Mouse (Mus musculus): Measurements from ENCODE around the gene Tas1r3. TPM values are rescaled to one million over a fixed set of nuclear protein-coding genes. Genes with fewer than 3 reads are reported as not detected.

Gene Tas1r3
- total and polyA plus RNA-seq, 3 experiments, result 0.62 to 54.9 (median 1.1) TPM

DNA sequence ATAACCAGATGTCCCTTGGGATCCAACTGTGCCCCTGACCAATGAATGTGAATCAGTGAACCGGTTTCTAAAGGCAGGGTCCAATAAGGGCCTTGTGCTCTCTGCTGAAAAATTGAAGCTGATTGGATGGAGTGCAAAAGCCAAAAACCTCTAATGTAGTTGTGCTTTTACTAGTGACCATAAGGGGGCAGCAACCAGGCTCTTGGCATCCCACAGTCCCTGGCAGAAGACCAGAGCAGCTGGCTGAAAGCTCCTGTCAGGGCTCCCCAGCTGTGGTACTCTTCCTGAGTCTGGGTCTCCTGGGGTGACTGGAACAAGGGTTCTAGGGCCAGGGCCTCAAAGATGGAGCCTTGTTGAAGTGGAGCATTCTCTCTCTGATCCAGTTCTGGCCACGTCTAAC is 29.3 kb downstream of the Tas1r3 start (continued):
- TF ChIP-seq RAD21 (IDR thresholded peaks at IDR 0.05; ENCODE audit: low read depth, low read length) (peak; percentile 57), POLR2AphosphoS2 (IDR thresholded peaks at IDR 0.05; ENCODE audit: low read length) (0 out of 2 replicates have a peak, but pooled peaks have one; percentile 52), MYB (IDR thresholded peaks at IDR 0.05; ENCODE audit: low read depth, low read length) (no peak), UBTF (IDR thresholded peaks at IDR 0.05; ENCODE audit: borderline replicate concordance, insufficient read depth, low read depth, low read length) (no peak), NELFE (IDR thresholded peaks at IDR 0.05; ENCODE audit: low read depth, low read length) (no peak), ZNF384 (IDR thresholded peaks at IDR 0.05; ENCODE audit: low read depth, low read length) (no peak), ZKSCAN1 (IDR thresholded peaks at IDR 0.05; ENCODE audit: low read depth, low read length) (no peak), CTCF (IDR thresholded peaks at IDR 0.05 in 2 of 3, conservative IDR thresholded peaks at IDR 0.05 in 1 of 3; ENCODE audit: control insufficient read depth in 1 of 3, insufficient read depth in 1 of 3, low read depth in 2 of 3, low read length in 3 of 3, poor library complexity in 1 of 3, severe bottlenecking in 1 of 3) (peak; percentile 78 to 84 (median 80)), USF2 (IDR thresholded peaks at IDR 0.05; ENCODE audit: borderline replicate concordance in 1 of 2, insufficient read depth in 1 of 2, low read depth in 1 of 2, low read length in 2 of 2) (no peak), CHD1 (IDR thresholded peaks at IDR 0.05; ENCODE audit: low read depth, low read length) (no peak), ELF1 (IDR thresholded peaks at IDR 0.05; ENCODE audit: low read depth, low read length) (no peak)

DNA sequence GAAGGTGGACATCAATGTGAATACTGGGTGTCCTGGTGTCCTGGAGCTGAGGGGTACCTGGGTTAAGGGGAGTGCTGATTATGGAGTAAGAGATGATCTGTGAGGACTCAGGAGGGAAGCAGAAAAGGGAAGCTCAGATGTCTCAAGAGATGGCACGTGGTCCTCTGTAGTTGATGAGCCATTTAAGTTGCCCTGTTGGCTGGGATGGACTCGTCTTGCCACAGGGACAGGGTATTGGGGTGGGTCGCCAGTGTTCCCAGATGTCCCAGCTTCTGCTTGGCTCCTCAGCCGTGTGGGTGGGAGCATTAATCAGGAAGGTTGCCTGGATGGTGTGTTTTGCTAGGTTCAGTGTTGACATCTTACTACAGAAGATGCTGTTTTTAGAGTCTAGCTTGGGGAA is 29.9 kb downstream of the Tas1r3 start:
- no peak overlapping the region for H3K4me3 ChIP-seq (ENCODE audit: control insufficient read depth in 1 of 2, insufficient read depth in 1 of 2, low read depth in 2 of 2, low read length in 2 of 2)
- DNase-seq (ENCODE audit: low read depth, low spot score), result no peak
- TF ChIP-seq EP300 (IDR thresholded peaks at IDR 0.05; ENCODE audit: low read depth in 1 of 2, low read length in 2 of 2) (no peak), SIN3A (IDR thresholded peaks at IDR 0.05; ENCODE audit: low read length) (no peak), MYC (IDR thresholded peaks at IDR 0.05; ENCODE audit: low read depth, low read length) (no peak), ELF1 (IDR thresholded peaks at IDR 0.05; ENCODE audit: low read depth, low read length) (no peak), RAD21 (IDR thresholded peaks at IDR 0.05; ENCODE audit: low read depth, low read length) (no peak), RCOR1 (IDR thresholded peaks at IDR 0.05; ENCODE audit: low read depth, low read length) (no peak), E2F4 (IDR thresholded peaks at IDR 0.05; ENCODE audit: borderline replicate concordance, low read depth, low read length) (no peak), TCF12 (IDR thresholded peaks at IDR 0.05; ENCODE audit: low read depth, low read length) (no peak), ZKSCAN1 (IDR thresholded peaks at IDR 0.05; ENCODE audit: low read depth, low read length) (no peak), UBTF (IDR thresholded peaks at IDR 0.05; ENCODE audit: borderline replicate concordance, insufficient read depth, low read depth, low read length) (no peak), ZC3H11A (IDR thresholded peaks at IDR 0.05; ENCODE audit: low read depth, low read length) (no peak), NRF1 (IDR thresholded peaks at IDR 0.05; ENCODE audit: insufficient read depth, low read depth, low read length, poor library complexity, severe bottlenecking) (no peak), TBP (IDR thresholded peaks at IDR 0.05; ENCODE audit: low read depth, low read length) (no peak), ETS1 (IDR thresholded peaks at IDR 0.05; ENCODE audit: low read depth, low read length) (no peak)
- H3K36me3 ChIP-seq (ENCODE audit: control insufficient read depth in 1 of 2, insufficient read depth in 2 of 2, low read length in 2 of 2), result peaks cover 0 to 7% of the 10 kb centered on the region in 2 experiments; a peak in 2 of 4 replicates
- H3K27ac ChIP-seq (ENCODE audit: control insufficient read depth, low read depth, low read length), result no peak overlapping the region
- peaks cover 15% of the 10 kb centered on the region for H3K79me2 ChIP-seq (ENCODE audit: control insufficient read depth, insufficient read depth, low read length, poor library complexity)
- no peaks in the 10 kb centered on the region for H3K9me3 ChIP-seq (replicated peaks; ENCODE audit: insufficient read depth, low read length)
- H3K27me3 ChIP-seq (ENCODE audit: control insufficient read depth in 1 of 2, insufficient read depth in 2 of 2, low read length in 2 of 2), result no peaks in the 10 kb centered on the region
- H3K9ac ChIP-seq (ENCODE audit: control insufficient read depth, low read depth, low read length, poor library complexity, severe bottlenecking), result no peak overlapping the region
- H3K4me1 ChIP-seq (ENCODE audit: control insufficient read depth in 1 of 2, insufficient read depth in 2 of 2, low read length in 2 of 2), result peaks cover 0 to 10% of the 10 kb centered on the region in 2 experiments; a peak in 1 of 4 replicates

Measured in MEL (cell line).